Mouse (Mus musculus) thymus, postnatal 36 days (tissue): Measurements from ENCODE around the gene B3glct.

Experiments
- DNase-seq, 2 experiments: peaks; one replicate each; pipeline ENCODE4 v3.0.0; 2022; ENCODE audit warnings: mixed read lengths in 2 of 2

Gene B3glct

DNA sequence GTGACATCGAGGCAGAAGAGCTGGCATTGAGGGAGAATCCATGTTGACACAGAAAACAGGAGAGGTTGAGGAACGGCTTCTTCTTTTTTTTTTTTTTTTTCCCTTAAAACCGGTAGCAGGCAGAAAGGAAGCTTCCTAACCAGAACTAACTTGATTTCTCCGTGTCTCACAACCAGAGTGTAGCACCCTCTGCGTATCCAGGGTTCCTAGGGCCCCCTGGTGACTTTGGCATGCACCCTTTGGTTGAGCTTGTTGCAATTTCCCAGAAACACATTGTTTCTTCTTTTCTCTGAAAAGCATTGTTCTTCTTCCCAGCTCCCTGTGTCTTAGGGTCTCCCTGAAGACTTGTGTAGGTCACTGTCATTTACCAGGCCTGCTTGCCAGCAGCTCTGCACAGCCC, 73.8 kb downstream of the B3glct start:
- no peak for DNase-seq

DNA sequence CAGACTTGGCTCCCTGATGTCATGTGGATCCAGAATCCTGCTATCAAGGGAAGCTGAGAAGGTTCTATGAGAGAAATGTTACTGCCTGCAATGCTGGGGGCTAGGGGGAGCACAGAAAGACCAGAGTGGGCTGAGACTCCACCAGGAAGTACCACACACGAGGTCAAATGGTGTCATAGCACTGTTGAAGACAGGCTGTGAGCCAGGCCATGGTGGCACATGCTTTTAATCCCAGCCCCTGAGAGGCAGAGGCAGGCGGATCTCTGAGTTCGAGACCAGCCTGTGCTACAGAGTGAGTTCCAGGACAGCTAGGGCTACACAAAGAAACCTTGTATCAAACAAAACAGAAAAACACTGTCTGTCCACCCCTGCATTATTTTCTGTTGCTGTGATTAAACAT, 75.0 kb downstream of the B3glct start:
- no peak for DNase-seq

GRCm38 (mm10) chr5:149767116-149767515, 89.1 kb downstream of the B3glct start:
- DNase-seq: no peak

GRCm38 (mm10) chr5:149767651-149768301, 89.7 kb downstream of the B3glct start:
- DNase-seq: no peak

DNA sequence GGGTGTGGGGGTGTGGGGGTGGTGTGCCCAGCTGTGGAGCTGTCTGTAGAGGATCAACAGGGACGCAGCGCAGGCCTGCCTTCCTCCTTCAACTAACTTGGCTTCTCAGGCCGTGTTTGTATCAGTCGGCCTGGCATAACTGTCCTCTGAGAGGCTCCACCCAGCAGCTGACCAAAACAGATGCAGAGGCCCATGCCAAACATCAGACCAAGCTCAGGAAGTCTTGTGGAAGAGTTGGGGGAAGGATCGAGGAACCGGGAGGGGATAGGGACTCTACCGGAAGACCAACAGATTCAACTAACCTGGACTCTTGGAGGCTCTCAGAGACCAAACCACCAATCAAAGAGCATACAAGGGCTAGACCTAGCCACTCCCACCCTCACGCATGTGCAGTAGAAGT, 91.6 kb downstream of the B3glct start:
- DNase-seq: no peak

DNA sequence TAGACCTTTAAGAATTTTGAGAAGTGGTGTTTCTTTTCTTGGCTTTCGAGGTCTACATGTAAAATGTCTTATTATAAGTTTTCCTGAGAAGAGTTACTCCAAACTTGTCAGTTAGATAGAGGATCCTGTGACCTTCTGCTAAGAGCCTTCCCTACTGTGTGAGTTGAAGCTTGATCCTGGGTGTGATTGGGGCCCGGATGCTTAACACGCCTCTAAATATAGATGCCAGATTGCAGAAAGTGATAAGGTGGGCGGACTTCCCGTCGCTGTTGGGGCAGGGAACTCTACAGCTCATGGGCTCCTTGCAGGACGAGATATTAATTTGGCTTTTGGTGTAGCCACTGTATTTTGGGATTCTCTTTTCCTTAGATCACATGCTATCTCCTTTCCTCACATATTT, 98.0 kb downstream of the B3glct start:
- peak; percentile 27 to 46 for DNase-seq

- DNase-seq: peak in 1 of 2 experiments; percentile 23
Observed at GRCm38 (mm10) chr5:149779740-149780139, 101.7 kb downstream of the B3glct start.

GRCm38 (mm10) chr5:149780411-149780810, 102.4 kb downstream of the B3glct start:
- peak; percentile 30 to 32 for DNase-seq

GRCm38 (mm10) chr5:149790087-149790486, 112.1 kb downstream of the B3glct start:
- no peak for DNase-seq

DNA sequence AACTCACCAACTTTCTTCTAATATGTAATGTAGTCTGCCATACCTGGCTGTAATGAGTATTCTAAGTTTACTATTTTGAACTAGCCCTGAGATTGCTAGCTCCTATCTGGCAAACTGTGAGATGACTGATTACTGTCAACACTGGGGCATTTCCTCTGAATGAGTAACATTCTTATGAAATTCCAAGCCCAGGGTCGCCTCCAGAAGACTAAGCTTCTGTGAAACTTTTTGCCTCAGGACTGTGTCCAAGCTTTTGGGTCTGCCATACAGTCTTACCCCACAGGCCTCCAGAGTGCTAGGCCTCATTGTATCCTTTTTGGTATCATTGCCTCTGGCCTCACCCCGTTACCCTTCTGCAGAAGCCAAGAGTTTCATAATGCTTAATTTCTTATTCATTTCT, 132.0 kb downstream of the B3glct start:
- DNase-seq: no peak

DNA sequence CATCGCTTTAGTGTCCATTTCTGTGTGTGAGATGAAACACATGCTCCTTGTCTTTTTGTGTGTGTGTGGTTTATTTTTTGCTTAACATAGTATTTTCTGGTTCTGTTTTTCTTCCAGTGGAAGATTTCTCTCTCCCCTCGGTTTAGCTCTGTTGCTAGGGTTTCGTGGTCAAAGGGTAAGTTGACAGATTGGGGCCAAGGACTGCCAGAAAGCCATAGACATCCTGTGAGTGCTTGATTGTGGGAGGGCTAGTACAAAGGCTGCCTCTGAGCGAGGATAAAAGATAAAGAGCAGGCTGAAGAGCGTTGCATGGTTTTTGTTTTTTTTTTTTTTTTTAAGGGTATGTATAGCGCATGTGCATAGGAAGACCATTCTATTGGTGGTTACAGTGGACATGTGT, 133.8 kb downstream of the B3glct start:
- DNase-seq: no peak
